Mouse (Mus musculus) heart, postnatal 0 days (tissue): ENCODE measurements around the gene Trim2.

ENCODE experiments used
- CTCF ChIP-seq: IDR thresholded peaks from 2 replicates; pipeline ENCODE4 v1.5.1; 2016; ENCODE audit warnings: antibody characterized with exemption, control low read depth, low read depth
- EP300 ChIP-seq: IDR thresholded peaks from 2 replicates; pipeline ENCODE4 v1.6.1; 2016; ENCODE audit warnings: antibody characterized with exemption, low read depth

DNA sequence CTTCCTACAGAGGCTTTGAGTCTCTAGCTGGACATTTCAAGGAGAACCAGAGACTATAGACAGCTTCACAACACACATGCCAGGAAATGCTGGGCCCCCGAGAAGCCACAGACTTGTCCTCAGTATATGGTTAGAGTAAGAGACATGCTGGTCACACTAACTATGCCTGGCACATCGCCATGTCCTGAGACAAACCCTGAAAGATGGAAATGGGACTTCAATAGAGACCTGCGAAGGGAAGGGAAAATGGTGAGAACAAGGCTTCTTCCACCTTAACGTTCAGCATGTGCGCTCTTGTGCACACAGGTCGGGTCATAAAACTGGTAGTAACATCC lies 38.9 kb upstream of the Trim2 start:
- TF ChIP-seq CTCF (no peak), EP300 (no peak)
